Mouse (Mus musculus): ENCODE data around the gene Plekhg6. TPM values are rescaled to one million over a fixed set of nuclear protein-coding genes. Genes with fewer than 3 reads are reported as not detected.

The Plekhg6 gene
- total RNA-seq (2021), result under 1 TPM; 0.14 to 0.24 TPM

- no peak for DNase-seq (ENCODE audit: extremely low spot score in 1 of 2, low spot score in 2 of 2)
- intact Hi-C loops (cut with DNase I), result no loop called here
Observed at GRCm38 (mm10) chr6:125380372-125381360, at the start of gene Plekhg6. Gene Plekhg6, minus strand, starts transcription at chr6:125380793.

GRCm38 (mm10) chr6:125429741-125430140 is 49.1 kb upstream of the Plekhg6 start:
- DNase-seq (ENCODE audit: extremely low spot score in 1 of 2, low spot score in 2 of 2), result no peak
- intact Hi-C loops (cut with DNase I), result loop anchor here (5.0 to 10.0 kb wide), 2 partner anchors 63 to 1045 kb away; partner anchors contain the start of gene Cd9

GRCm38 (mm10) chr6:125426383-125427360 is 46.1 kb upstream of the Plekhg6 start:
- peak; percentile 64 to 87 for DNase-seq (ENCODE audit: extremely low spot score in 1 of 2, low spot score in 2 of 2)
- intact Hi-C loops (cut with DNase I), result loop anchor here (5.0 to 10.0 kb wide), 2 partner anchors 66 to 1048 kb away; partner anchors contain the start of gene Cd9

- intact Hi-C loops (cut with DNase I), result loop anchor here (5.0 to 10.0 kb wide), 2 partner anchors 67 to 1049 kb away; partner anchors contain the start of gene Cd9
- DNase-seq (ENCODE audit: extremely low spot score in 1 of 2, low spot score in 2 of 2), result no peak
Observed at GRCm38 (mm10) chr6:125425205-125426090, 44.9 kb upstream of the Plekhg6 start.

- intact Hi-C loops (cut with DNase I), result loop anchor here (10.0 kb wide), 1 partner anchor 1051 kb away; no protein-coding TSS in a partner anchor
- DNase-seq (ENCODE audit: extremely low spot score in 1 of 2, low spot score in 2 of 2), result no peak
Observed at GRCm38 (mm10) chr6:125424156-125424555, 43.6 kb upstream of the Plekhg6 start.

- intact Hi-C loops (cut with DNase I), result loop anchor here (10.0 kb wide), 1 partner anchor 1051 kb away; no protein-coding TSS in a partner anchor
Observed at GRCm38 (mm10) chr6:125423507-125423906, 42.9 kb upstream of the Plekhg6 start.

GRCm38 (mm10) chr6:125423099-125423498 is 42.5 kb upstream of the Plekhg6 start:
- no peak for DNase-seq (ENCODE audit: extremely low spot score in 1 of 2, low spot score in 2 of 2)
- intact Hi-C loops (cut with DNase I), result loop anchor here (10.0 kb wide), 1 partner anchor 1052 kb away; no protein-coding TSS in a partner anchor

More at GRCm38 (mm10) chr6:125423507-125423906, 42.9 kb upstream of the Plekhg6 start:
- DNase-seq (ENCODE audit: extremely low spot score in 1 of 2, low spot score in 2 of 2), result no peak

GRCm38 (mm10) chr6:125422051-125422822 is 41.6 kb upstream of the Plekhg6 start:
- intact Hi-C loops (cut with DNase I), result loop anchor here (10.0 kb wide), 1 partner anchor 1053 kb away; no protein-coding TSS in a partner anchor

GRCm38 (mm10) chr6:125420458-125421063 is 40.0 kb upstream of the Plekhg6 start:
- intact Hi-C loops (cut with DNase I), result loop anchor here (10.0 kb wide), 1 partner anchor 1054 kb away; no protein-coding TSS in a partner anchor
- DNase-seq (ENCODE audit: extremely low spot score in 1 of 2, low spot score in 2 of 2), result no peak

More at GRCm38 (mm10) chr6:125422051-125422822, 41.6 kb upstream of the Plekhg6 start:
- peak in 1 of 2 experiments; percentile 76 for DNase-seq (ENCODE audit: extremely low spot score in 1 of 2, low spot score in 2 of 2)

GRCm38 (mm10) chr6:125418744-125419143 is 38.2 kb upstream of the Plekhg6 start:
- intact Hi-C loops (cut with DNase I), result loop anchor here (2.0 kb wide), 1 partner anchor 182 kb away; no protein-coding TSS in a partner anchor

GRCm38 (mm10) chr6:125413326-125413725 is 32.7 kb upstream of the Plekhg6 start:
- no peak for DNase-seq (ENCODE audit: extremely low spot score in 1 of 2, low spot score in 2 of 2)
- intact Hi-C loops (cut with DNase I), result no loop called here

More at GRCm38 (mm10) chr6:125418744-125419143, 38.2 kb upstream of the Plekhg6 start:
- peak; percentile 70 to 87 for DNase-seq (ENCODE audit: extremely low spot score in 1 of 2, low spot score in 2 of 2)

- no peak for DNase-seq (ENCODE audit: extremely low spot score in 1 of 2, low spot score in 2 of 2)
- intact Hi-C loops (cut with DNase I), result no loop called here
Observed at GRCm38 (mm10) chr6:125411661-125412060, 31.1 kb upstream of the Plekhg6 start.

- no peak for DNase-seq (ENCODE audit: extremely low spot score in 1 of 2, low spot score in 2 of 2)
- intact Hi-C loops (cut with DNase I), result no loop called here
Observed at GRCm38 (mm10) chr6:125410995-125411547, 30.5 kb upstream of the Plekhg6 start.

GRCm38 (mm10) chr6:125410551-125410950 is 30.0 kb upstream of the Plekhg6 start:
- no peak for DNase-seq (ENCODE audit: extremely low spot score in 1 of 2, low spot score in 2 of 2)
- intact Hi-C loops (cut with DNase I), result no loop called here

- intact Hi-C loops (cut with DNase I), result no loop called here
- DNase-seq (ENCODE audit: extremely low spot score in 1 of 2, low spot score in 2 of 2), result no peak
Observed at GRCm38 (mm10) chr6:125407657-125408056, 27.1 kb upstream of the Plekhg6 start.

GRCm38 (mm10) chr6:125407224-125407623 is 26.6 kb upstream of the Plekhg6 start:
- no peak for DNase-seq (ENCODE audit: extremely low spot score in 1 of 2, low spot score in 2 of 2)
- intact Hi-C loops (cut with DNase I), result no loop called here
